Mouse (Mus musculus): ENCODE data around the gene Dll4.

- TF ChIP-seq CTCF (IDR thresholded peaks at IDR 0.05; ENCODE audit: low read depth) (peak; percentile 82), EP300 (optimal IDR thresholded peaks at IDR 0.05) (no peak)
These were observed 25.4 kb upstream of the Dll4 start for GRCm38 (mm10) chr2:119299981-119300818.
